Mouse (Mus musculus) spleen, adult 12 weeks (tissue): Measurements from ENCODE around the gene Srrt.
A peak's percentile ranks its signal among the peaks of the same experiment; 100 is the strongest.

Experiments used
- DNase-seq: peaks from one replicate; pipeline ENCODE4 v3.0.0; 2022; ENCODE audit warnings: low spot score

Gene Srrt

DNA sequence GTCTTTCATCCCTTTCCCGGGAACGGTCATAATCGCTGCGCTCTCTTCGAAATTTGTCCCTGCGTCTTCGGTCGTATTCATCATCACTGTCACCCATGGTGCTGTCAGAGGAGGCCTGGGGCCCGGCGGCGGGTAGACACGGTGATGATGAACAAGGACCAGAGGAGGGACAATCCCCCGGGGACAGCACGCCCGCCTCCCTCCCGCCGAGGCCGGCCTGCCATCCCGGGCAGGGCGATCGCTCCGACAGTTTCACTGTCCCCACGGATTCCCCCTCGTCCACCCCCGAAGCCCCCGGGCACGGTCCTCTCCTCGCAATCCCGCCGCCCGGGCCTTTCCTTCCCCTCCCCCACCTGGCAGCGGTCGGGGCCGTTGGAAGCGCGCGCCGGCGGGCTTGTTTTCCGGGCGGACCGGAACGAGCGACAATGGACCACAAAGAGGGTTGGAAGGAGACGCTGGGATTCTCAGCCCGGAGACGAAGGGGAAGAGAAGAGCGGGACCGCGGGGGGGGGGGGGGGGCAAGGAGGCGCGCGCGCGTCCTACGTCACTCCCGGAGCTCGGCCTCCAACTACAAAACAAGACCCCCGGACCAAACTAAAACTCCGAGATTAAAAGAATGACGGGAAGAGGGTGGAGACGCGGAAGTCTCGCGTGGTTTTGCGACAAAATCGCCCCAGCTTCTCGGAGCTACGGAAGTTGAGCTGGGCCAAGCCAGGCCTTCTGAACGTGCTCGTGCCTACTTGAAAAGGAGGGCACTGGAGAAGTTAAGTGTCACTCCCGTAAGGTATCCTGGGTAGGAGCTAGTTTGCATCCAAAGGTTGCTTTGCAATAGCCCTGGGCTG lies at the start of gene Srrt:
Gene Srrt, minus strand, starts transcription at position 604 of the 842 bp plus-strand sequence.
- DNase-seq, result peak; percentile 82

- DNase-seq, result no peak
Observed at GRCm38 (mm10) chr5:137354091-137354490, 46.6 kb upstream of the Srrt start.

GRCm38 (mm10) chr5:137352011-137352975 lies 44.8 kb upstream of the Srrt start:
- no peak for DNase-seq

DNA sequence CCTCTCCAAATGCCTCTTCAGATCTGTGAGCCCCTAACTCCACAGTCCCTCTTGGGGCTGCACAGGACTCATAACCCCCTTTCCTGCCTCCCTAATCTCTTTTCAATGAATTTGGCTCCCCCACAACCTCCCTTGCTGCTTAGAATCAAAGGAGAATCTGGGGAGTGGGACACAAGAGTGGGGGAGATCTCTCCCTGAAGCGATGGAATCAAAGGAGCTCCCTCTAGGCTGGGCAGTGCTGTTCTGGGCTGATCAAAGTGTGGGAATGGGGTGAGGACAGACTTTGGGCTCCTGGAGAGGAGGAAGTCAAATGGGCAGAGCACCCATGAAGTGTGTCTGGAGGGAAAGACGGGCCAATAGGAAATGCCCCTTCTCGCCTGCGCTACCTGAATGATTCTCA lies 43.9 kb upstream of the Srrt start:
- no peak for DNase-seq

GRCm38 (mm10) chr5:137351058-137351380 lies 43.5 kb upstream of the Srrt start:
- DNase-seq, result no peak

DNA sequence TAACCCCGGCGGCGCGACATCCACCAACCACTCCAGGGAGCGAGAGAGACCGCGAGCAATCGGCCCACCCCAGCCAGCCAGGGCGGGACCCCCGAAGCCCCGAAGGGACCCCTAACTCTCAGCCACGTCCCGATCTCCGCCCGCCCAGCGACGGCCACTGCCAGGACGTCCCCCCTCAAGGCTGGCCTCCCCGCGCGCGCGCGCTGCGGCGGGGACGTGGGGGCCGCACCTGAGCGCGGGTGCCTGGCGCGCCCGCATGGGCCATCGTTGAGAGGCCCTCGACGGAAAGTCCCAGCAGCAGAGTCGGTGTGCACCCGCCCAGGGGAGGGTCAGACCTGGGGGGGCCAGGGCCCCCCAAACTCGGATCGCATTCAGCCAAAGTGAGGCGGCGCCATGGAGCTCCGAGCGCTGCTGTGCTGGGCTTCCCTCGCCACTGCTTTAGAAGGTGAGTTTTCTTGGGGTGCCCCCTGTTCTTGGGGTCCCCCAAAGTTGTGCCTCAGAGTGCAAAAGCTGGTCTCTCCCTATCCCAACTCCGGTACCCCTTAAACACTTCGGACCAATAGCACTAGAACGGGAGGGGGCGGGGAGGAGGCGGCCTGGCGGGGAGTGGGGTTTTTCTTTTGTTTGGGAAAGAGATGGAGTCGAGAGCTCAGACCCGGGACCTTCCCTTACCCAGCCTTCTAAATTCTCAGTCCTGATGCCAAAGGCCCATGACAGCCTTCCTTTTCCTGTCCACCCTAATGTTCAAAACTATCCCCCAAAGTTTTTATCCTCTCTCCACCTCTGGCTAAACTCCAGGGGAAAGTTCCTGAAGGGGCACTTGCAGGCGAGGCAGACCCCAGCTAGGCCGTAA lies 43.0 kb upstream of the Srrt start:
- DNase-seq, result no peak

- DNase-seq, result no peak
Observed at GRCm38 (mm10) chr5:137349384-137350204, 42.1 kb upstream of the Srrt start, which contains the start of gene Ephb4. Gene Ephb4 (plus strand): TSS chr5:137350109.

DNA sequence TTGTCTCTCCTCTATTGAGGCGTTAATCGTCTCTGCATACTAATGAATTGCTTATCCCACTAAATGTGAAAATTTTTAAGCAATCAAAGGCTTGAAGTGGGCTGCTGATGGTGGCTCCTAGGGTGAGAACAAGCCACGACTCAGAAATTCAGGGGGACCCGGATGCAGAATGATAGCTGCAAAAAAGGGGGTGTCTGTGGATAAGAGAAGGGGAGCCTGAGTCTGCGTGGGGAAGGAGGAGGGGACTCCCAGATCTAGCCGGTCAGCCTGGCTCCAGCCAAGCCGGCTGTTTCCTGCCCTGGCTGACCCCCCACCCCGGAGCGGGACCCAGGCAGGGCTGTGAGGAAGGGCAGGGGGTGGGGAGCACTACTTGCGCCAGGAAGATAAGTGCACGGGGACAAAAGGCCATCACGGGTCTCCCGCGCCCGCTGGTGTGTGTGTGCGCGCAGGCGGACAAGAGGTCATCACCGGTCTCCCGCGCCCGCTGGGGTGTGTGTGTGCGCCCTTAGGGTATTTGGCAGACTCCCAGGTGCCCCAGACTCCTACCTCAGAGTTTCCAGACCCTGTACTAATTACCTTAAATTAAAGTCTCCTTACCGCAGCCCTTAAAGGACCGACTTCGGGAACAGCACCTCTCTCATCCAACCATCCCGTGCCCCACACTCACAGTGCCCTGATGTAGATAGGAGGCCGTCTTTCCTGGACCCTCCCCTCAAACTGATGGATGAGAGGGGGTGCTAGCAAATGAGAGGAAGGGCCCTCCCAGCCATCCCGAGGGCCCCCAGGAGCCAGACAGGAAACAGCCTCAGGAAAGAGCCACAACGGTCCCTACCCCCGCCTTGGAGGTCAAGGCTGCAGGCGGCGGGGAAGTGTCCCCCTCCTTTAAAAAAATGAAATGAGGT lies 41.3 kb upstream of the Srrt start:
- no peak for DNase-seq

DNA sequence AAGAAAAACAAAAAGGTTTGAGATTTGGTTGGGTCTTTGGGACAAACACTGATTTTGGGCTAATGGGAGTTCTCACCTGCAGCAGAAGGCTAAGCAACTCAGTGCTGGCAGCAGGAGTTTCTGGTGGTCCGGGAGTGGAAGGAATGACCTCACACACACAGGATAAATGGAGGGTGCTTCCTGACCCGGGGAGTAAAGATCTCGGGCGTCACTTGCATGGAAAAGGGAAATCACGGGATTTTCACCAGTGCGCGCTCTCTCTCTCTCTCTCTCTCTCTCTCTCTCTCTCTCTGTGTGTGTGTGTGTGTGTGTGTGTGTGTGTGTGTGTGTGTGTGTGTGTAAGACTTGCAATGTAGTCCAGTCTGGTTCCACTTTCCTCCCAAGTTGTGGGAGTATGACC lies 40.4 kb upstream of the Srrt start:
- DNase-seq, result no peak

- no peak for DNase-seq
Observed at GRCm38 (mm10) chr5:137346983-137347382, 39.5 kb upstream of the Srrt start.

DNA sequence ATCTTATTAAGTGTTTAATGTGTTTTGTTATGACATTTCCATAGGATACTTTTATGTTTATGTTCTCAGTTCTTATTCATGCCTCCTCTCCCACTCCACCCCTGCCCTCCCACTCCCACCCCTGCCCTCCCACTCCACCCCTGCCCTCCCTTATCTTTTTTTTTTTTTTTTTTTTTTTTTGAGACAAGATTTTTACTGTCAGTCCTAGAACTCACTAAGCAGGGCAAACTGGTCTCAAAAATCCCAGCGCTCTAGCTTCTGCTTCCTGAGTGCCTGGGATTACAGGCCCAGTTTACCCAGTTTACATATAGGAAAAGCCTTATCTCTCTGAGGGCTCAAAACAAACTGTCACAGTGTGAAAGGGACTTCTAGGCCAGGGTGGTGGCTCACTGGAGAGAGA lies 38.9 kb upstream of the Srrt start:
- DNase-seq, result no peak

DNA sequence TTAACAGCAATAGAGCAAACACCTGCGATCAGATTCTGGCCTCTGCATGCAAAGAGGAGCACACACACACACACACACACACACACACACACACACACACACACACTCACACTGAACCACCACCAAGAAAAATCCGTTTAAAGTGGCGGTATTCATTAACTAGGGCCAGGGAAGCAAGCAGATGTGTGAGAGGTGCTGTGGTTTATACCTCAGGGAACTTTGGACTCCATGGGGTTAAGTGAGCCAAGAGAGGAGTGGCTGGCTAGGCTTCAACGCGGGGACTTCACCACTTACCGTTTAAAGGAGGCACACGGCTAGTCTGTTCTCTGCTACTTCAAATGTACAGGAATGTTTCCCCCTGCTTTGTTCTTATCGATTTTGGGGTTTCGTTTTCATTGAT lies 38.3 kb upstream of the Srrt start:
- no peak for DNase-seq

DNA sequence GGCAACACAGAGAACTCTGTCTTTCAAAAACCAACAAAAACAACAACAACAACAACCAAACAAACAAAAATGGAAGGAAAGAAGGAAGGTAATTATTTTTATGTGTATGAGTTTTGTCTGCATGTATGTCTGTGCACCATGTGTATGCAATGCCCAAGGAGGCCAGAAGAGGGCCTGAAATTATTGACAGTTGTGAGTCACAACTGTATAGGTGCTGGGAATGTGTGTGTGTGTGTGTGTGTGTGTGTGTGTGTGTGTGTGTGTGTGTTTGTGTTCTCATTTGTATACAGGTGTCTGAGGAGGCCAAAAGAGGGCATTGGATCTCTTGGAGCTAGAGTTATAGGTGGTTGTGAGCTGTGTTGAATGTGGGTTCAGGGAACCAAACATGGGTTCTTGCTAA lies 36.4 kb upstream of the Srrt start:
- no peak for DNase-seq

- no peak for DNase-seq
Observed at GRCm38 (mm10) chr5:137343412-137343811, 35.9 kb upstream of the Srrt start.

- no peak for DNase-seq
Observed at GRCm38 (mm10) chr5:137342407-137343012, 35.0 kb upstream of the Srrt start.

GRCm38 (mm10) chr5:137340222-137340621 lies 32.7 kb upstream of the Srrt start:
- DNase-seq, result no peak

GRCm38 (mm10) chr5:137339290-137339979 lies 32.0 kb upstream of the Srrt start:
- no peak for DNase-seq

DNA sequence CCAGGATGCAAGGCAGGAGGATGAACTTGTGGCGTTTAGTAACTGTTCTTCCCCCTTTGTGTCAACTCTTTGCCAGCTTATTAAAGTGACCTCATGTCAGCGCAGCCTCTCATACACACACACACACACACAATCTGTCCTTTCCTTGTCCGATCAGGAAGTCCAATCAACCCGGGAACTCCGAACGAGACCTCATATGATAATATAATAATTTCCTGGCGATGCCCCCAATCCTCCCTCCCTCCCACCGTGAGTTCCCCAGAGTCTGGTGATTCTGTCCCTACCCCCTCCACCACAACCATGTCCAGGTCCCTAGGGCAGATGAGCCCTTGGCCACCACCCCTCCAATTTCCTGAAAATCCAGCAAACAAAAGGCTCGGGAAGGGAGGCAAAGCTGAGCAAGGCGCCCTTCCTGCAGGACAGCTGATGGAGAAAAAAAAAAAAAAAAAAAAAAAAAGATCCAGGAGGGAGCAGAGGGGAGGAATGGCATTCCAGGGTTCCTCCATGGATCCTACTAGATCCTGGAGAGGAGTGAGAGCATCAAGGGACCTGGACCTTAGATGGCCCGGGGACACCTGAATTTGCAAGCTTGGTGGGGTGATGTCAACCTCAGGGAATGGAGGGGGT lies 31.3 kb upstream of the Srrt start:
- DNase-seq, result no peak

DNA sequence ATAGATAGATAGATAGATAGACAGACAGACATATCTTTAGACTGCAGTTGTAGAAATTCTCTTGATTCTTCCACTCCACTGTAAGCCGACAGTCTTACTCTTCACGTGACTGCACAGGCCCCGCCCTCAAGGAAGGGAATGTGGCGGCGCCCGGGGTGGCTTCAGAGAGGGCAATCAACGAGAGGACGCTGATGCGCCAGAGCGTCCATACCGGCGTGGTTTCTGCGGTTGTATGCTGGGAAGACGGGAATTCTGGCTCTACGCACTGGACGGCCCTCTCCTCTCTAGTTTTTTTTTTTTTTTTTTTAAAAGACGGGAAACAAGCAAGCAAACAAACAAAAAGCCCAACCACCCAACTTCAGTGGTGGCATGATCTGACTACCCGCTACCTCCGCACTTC lies 30.8 kb upstream of the Srrt start:
- DNase-seq, result peak; percentile 74
